Mouse (Mus musculus): Measurements from ENCODE around the gene Cmtm2b. TPM values are rescaled to one million over a fixed set of nuclear protein-coding genes. Genes with fewer than 3 reads are reported as not detected.

Gene Cmtm2b
- polyA plus RNA-seq, 1 experiment from 2014 or later: not detected

Other genes with a start within 250 kb of the Cmtm2b start
- gene Cdh5, start 220.6 kb upstream of the Cmtm2b start, polyA plus RNA-seq (2016; fragmentation: Nextera tagmentation; extraction: Ambion mirVana): 47.6 and 51.6 TPM in 2 replicates
- 0.27 and 0.28 TPM in 2 replicates for gene Bean1, start 151.8 kb upstream of the Cmtm2b start, polyA plus RNA-seq (2016; fragmentation: Nextera tagmentation; extraction: Ambion mirVana)
- 13.2 and 13.6 TPM in 2 replicates for gene Tk2, start 73.7 kb upstream of the Cmtm2b start, polyA plus RNA-seq (2016; fragmentation: Nextera tagmentation; extraction: Ambion mirVana)
- gene Cklf, start 71.4 kb upstream of the Cmtm2b start, polyA plus RNA-seq (2016; fragmentation: Nextera tagmentation; extraction: Ambion mirVana): 30.5 and 34.1 TPM in 2 replicates
- gene Cmtm2a, start 29.0 kb upstream of the Cmtm2b start, polyA plus RNA-seq (2016; fragmentation: Nextera tagmentation; extraction: Ambion mirVana): not detected in 2 replicates
- not detected in 2 replicates for gene Gm45711, start 12.1 kb upstream of the Cmtm2b start, polyA plus RNA-seq (2016; fragmentation: Nextera tagmentation; extraction: Ambion mirVana)
- gene Cmtm1, start 12.1 kb upstream of the Cmtm2b start, polyA plus RNA-seq (2016; fragmentation: Nextera tagmentation; extraction: Ambion mirVana): not detected in 2 replicates
- not detected in 2 replicates for gene Gm11020, start 663 bp upstream of the Cmtm2b start, polyA plus RNA-seq (2016; fragmentation: Nextera tagmentation; extraction: Ambion mirVana)
- gene Cmtm3, start 17.2 kb downstream of the Cmtm2b start, polyA plus RNA-seq (2016; fragmentation: Nextera tagmentation; extraction: Ambion mirVana): 107 and 112 TPM in 2 replicates
- 1.7 TPM in 2 replicates for gene Cmtm4, start 73.6 kb downstream of the Cmtm2b start, polyA plus RNA-seq (2016; fragmentation: Nextera tagmentation; extraction: Ambion mirVana)
- gene Dync1li2, start 120.8 kb downstream of the Cmtm2b start, polyA plus RNA-seq (2016; fragmentation: Nextera tagmentation; extraction: Ambion mirVana): 69.1 and 76.8 TPM in 2 replicates
- 0.10 and 0.15 TPM in 2 replicates for gene Terb1, start 187.7 kb downstream of the Cmtm2b start, polyA plus RNA-seq (2016; fragmentation: Nextera tagmentation; extraction: Ambion mirVana)
- gene Nae1, start 212.4 kb downstream of the Cmtm2b start, polyA plus RNA-seq (2016; fragmentation: Nextera tagmentation; extraction: Ambion mirVana): 77.0 and 81.0 TPM in 2 replicates
- gene Car7, start 212.5 kb downstream of the Cmtm2b start, polyA plus RNA-seq (2016; fragmentation: Nextera tagmentation; extraction: Ambion mirVana): 0.78 and 0.91 TPM in 2 replicates

Measured in heart, embryonic 12.5 days (tissue).